Mouse (Mus musculus) inflammation-experienced regulatory T-cells, adult 6 months (primary cell): ENCODE data around the gene Dedd. TPM values are rescaled to one million over a fixed set of nuclear protein-coding genes. Genes with fewer than 3 reads are reported as not detected.
"Not testable (repeated sequence)": the region's sequence is repeated elsewhere in the genome, so short reads cannot be mapped to it uniquely, and the experiment has no call there.

Experiments used
- ATAC-seq: one replicate; pipeline ENCODE4 v1.8.0; 2017
- polyA plus RNA-seq, 3 experiments: library from polyadenylated mRNA; unstranded; fragments of 100-300 nt; shearing (Covaris generic); gene quantifications; one replicate each; pipeline ENCODE4 v1.2.1; 2017

The Dedd gene
- polyA plus RNA-seq, 3 experiments from 2014 or later = 35.5 to 41.7 (median 39.7) TPM

DNA sequence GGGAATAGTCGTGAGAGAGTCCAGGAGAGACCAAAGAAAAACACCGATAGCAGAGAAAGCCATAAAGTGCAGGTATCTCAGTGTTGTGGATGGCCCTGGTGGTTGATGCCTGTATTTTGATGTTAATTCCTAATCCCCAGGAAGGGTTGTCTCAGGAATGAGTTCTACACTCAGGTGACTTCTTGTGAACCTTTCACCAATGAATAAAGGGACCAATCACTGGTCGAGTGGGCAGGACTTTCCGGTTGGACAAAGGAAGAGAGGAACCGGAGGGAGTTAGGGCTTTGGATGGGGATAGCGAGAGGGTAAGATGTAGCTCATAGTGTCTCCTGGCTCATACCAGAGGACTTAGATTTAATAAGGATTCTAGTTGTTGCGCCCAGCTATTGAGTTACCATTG, 9.2 kb upstream of the Dedd start:
- no peak for ATAC-seq

DNA sequence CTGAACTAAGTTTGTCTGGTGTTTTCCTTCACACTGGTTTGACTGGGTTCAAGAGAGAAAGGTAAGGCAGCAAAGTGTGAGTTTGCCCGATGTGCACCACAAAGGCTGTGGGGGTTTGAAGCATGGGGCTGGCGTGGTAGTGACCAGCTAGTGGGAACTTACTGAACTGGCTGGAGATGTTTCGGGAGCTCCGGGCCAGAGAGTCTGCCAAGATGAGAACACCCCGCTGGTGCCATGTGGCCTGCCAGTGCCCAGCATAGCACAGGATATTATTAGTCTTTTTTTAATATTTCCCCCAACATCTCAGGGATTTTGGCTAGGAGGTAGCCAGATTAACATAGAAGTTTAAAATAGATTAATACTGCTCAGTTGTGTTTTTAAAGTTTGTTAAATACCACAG, 8.8 kb upstream of the Dedd start:
- ATAC-seq = no peak

DNA sequence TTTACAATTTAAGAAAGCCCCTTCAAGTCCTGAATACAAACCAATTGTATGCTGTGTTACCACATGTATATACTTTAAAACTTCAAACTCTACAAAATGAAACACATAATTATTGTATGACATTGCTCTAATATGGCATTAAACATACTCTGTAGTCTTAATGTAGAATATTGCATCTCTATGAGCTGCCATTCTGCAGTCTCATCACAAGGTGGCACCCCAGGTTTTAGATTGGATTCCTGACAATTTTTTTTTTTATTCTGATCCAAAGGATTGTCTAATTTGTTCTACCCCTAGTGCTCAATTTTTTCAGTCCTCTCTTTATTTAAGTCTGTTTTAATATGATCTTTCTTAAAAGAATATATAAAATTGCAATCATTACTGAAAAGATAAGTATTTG, 7.5 kb upstream of the Dedd start:
- peak; percentile 77 for ATAC-seq

DNA sequence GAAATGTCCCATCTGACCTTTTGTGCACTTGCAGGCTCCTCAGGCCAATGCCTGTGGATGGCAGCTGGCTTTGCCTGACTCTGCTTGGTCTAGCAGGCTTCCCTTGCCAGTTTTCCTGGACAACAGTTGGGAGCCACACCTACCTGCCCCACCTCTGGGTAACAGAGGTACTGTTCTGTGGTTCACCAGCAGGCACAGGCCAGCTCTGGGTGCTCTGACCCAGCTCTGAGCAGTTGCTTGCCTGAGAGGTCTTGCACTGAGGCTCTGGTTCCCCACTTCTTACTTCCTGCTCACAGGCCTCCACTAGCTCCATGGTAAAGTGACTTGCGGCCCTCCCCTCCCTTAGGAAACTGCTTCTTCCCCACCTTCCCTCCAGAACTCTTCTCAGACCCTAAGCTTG, 6.9 kb upstream of the Dedd start:
- no peak for ATAC-seq

DNA sequence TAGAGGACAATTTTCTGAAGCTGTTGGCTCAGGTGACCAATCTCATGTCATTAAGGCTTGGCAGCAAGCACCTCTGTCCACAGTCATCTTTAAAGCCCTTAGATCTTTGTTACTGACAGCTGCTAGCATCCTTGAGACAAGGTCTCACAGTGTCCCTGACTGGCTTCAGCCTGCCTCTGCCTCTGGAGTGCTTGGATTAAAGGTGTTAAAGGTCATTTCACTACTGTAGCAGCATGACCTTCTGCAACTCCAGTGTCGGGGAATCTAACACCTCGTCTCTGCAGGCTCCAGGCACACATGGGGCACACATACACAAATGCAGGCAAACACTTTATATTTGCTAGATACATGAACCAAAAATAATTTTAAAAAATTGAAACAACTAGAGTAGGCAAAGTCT, 3.4 kb upstream of the Dedd start:
- no peak for ATAC-seq

DNA sequence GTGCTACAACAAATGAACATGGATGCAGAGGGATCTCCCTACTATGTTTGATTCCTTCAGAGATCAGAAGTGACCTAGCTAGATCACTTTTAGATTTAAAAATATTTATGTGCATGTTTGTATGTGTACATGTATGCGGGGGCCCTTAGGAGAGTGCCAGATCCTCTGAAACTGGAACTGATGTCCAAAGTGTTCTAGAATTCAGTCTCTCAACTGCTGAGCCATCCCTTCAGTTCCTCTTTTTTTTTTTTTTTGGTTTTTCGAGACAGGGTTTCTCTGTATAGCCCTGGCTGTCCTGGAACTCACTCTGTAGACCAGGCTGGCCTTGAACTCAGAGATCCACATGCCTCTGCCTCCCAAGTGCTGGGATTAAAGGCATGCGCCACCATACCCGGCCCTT, 2.4 kb upstream of the Dedd start:
- ATAC-seq = not testable (repeated sequence)

DNA sequence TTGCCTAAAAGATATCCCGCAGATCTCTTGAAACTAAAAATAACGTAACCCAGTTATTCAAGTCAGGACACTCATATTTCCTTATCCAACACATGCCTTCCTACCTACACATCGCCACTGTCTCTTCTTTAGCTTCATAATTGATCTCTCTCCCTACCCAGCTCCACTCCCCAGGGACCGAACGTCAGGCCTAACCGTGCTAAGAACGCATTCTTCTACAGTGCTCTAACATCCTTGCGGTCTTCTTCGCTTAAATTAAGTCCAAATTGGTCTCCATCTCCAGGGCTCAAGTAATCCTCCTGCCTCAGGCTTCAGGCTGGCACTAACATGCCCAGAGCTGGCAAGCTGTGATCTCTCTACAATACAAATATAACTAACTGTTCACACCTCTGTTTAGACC, 701 bp upstream of the Dedd start:
- ATAC-seq = no peak

DNA sequence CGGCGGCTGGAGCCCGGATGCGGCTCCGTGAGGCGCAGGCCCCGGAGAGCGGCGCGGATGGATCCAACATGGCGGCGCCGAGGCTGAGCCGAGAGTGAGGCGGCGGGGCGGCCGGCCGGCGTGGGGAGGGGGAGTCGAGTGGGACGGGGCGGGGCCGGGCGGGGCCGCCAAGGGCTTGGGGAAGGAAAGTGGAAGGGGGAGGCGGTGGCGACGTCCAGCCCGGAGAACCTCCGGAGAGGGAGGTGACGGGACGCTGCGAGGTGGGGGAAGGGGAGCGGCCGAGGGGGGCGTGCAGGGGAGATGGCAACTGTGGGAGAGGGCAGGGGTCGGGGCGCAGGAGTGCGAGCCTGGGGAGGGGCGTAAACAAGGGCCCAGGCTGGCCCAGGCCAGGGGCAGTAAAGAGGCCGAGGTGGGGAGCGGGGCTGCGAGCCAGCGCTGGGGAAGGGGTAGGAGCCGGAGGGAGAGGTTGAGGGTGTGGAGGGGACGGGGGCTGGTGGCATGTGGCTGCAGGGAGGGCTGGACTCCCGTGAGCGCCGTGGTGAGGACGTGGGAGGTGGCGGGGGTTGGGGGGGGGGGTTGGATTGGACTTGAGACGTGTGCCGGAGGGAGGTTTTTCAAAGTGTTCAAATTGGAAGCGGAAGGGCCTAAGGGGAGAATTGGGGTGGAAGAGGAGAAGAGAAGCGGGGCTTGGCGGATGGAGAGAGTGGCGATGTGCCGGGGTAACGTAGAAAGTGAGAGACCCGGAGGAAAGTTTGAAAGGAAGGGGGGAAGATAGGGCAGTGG, 679 bp downstream of the Dedd start:
- no peak for ATAC-seq

DNA sequence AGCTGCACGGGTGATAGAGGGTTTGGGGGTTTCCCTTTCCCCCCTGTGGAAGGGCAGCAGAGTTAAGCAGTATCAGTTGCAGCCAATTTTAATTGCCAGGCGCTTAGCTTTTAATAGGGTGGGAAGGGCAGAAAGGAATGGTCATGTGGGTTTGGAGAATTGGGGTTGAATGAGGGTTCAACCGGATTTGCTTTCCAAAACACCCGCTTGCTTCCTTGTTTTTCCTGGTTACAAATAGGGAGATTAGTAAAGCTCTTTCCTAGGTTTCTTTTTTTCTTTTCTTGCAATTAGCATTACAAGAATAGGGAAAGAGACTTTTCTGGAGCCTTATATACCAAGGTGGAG, 1.2 kb downstream of the Dedd start:
- no peak for ATAC-seq

DNA sequence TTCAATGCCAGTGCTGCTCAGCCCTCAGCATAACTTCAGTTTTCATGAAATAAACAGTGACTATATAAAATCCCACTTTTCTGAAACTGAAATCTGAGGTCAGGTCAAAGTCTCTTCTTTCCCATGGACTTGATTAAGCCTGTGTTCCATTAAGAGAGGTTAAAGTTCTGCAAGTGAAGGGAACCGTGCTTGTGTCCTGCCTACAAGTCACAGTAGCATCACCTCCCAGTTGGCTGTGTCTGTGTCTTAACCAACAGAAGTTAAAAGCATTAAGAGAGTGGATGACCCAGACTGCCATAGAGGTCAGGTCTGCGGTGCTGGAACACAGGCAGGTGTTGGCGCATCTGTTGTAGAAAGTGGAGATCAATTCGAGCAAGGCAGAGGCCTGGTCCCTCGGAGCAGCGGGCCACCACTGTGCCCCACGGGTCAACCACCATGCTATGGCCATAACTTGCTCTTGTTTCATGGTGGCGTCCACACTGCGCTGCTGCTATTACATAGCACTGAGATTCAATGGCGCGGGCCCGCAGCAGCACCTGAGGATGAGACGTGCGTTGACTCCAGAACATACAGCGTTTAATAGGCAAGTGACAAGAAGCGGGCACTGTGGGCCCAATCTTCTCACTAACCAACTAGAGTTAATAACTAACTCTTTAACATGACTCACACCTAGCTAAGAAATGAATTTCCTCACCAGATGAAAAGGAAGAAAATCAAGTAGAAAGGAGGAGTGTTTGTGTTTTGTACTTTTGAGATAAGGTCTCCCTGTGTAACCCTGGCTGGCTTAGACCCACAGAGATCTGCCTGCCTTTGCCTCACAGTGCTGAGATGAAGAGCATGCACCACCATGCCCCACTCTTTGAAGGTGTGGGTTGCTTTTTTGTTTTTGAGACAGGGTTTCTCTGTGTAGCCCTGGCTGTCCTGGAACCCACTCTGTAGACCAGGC, 13.6 kb downstream of the Dedd start:
- no peak for ATAC-seq

DNA sequence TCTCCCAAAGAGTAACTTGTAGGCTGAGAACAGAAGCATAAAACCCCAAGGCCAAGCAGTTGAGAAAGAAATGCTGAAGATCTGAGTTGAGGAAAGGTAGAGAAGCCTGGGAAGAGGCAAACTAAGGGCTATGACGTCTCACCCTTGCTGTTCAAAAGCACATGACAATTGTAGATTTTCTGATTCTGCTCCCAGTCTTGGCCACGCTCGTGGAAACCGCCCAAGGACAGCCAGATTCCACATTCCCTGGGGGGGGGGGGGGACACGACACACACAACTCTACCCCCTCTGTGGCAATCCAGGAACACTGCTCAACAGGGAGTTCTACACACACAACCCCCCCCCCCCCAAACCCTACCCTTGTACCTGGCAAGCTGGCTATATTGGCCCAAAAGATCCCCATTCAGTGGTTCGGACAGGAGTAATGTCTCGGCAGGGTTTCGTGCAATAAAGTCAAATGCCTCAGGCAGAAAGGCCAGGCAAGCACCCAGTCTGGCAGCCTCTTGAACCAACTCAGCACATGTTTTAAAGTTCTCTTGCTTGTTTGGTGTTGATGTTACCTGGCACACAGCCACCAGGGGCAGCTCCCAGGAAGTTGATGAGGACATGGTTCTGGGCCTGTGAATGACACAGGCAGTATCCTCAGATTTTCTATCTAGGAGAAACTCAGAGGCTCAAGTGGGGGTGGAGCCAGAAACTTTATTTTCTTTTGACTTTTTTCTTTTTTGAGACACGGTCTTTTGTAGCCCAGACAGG, 15.2 kb downstream of the Dedd start:
- ATAC-seq = no peak

DNA sequence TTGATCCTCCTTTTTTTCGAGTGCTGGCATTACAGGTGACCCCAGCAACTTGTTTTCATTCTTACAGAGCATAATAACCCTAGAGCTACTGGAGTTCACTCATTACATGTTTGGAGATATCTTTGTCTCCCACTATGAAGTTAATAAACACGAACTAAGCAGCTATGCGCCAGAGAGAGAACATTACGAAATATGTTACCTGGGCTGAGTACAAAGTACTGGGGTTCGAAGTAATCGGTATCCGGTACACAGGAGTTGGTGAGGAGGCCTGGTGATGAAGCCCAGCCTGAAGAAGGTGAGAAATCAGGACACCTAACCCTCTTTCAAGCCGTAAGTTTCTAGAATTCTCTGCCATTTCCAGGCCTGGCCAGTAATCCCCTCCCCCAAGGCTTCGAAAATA, 15.8 kb downstream of the Dedd start:
- no peak for ATAC-seq

DNA sequence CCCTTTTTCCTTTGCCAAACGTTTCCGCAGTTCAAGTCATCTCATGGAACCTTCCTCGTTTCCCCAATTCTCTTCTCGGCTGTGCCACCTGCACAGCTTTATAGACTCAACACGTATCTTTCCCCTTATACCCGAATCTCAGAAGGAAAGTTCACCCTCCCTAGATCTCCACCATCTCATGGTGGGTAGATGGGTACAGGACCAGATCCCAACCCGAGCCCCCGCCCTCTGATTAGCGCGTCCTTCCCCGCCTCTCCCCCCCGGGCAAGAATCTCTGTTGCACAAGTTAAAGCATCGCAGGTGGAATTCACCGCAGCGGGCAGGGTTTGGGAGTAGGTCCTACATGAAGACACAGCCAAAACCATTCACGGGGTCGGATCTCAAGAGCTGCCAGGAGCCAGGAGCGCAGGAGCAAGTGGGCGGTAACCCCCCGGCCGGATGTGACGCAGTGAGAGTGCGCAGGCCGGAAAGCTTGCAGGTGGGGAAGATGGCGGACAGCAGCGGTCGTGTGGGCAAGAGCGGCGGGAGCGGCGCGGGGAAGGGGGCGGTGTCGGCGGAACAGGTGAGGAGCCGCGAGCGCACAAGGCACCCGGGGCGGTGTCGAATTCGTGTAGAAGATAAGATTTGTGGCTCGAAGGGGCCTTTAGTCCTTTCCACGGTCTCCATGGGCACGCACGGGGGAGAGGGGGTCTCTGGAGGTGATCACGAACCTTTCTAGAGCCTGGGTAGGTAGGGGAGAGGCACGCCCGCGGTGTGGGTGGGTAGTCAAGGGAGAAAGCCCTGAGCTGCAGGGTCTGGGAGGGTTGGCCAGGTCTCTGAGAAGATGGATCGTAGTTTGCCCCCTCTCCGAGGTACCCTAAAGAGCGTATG, 16.5 kb downstream of the Dedd start, which contains the start of the genes Nit1 and Pfdn2:
TSS of gene Nit1 (minus strand) at position 422 of the 870 bp plus-strand sequence.
TSS of gene Pfdn2 (plus strand) at position 446 of the 870 bp plus-strand sequence.
- peak; percentile 93 for ATAC-seq

DNA sequence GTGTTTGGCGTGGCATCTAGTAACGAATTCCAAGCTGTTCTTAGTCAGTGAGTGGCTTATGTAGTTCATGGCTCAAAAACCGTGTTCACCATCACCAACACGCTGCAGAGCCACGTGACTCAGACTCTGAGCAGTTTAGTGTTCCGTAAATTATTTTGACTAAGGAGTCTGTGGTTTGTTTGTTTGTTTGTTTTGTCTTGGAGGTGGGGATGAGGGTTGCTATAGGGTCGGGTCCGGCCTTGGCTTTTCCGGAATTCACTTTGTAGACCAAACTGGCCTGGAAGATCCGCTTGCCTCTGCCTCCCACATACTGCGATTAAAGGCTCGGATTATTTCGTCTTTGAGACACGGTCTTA, 17.1 kb downstream of the Dedd start:
- peak; percentile 30 for ATAC-seq

DNA sequence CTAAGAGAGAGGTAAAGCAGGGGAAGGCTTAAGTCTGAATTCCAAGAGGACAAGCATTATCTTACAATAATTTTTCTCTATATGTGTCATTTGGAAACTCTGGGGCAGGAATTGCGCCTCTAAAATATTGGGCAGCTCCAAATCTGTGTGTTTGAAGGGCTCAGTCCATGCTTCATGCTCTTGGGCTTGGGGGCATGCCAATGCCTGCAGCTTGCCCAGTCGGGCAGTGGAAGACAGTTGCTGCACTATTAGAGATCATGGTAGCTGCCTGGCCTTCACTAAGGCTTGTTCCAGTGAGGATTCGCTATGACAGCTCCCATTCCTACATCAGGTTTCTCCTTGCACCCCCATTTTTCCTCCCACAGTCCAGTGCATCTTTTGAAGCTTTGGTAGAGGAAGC, 19.7 kb downstream of the Dedd start:
- ATAC-seq = no peak

DNA sequence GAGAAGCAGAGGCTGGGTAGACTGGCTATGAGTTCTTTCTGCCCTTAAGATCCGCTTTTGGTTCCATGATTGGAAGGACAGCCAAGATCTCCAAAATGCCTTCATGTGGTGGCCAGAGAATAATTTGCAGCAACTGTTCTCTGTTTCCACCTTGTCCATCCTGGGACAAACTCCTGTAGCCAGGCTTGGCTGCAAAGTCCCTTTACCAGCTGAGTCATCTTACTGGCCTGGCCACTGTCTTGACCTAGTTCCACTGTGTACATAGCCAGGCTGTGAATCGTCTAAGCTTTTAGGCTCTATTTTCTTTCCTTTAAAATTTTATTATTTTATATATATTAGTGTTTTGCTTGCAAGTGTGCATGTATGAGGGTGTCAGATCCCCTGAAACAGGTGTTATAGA, 20.3 kb downstream of the Dedd start:
- no peak for ATAC-seq

DNA sequence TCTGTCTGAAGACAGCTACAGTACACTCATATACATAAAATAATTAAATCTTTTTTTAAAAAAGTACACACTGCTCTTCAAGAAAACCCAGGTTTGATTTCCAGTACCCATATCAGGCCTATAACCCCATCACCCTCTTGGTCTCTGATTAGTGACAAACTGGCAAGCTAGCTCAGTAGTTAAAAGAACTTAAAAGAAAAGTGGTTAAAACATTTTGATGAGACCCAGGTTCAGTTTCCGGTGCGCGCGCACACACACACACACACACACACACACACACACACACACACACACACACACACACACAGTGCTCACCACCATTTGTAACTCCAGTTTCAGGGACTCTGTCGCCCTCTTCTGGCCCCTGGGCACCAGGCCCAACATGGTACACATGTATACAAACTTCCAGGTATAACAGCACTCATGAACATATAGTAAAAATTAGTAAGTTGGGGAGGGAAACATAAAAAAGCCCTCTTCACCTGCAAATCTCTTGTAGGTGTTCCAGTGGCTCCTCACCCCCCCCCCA, 26.9 kb downstream of the Dedd start:
- peak; percentile 53 for ATAC-seq

DNA sequence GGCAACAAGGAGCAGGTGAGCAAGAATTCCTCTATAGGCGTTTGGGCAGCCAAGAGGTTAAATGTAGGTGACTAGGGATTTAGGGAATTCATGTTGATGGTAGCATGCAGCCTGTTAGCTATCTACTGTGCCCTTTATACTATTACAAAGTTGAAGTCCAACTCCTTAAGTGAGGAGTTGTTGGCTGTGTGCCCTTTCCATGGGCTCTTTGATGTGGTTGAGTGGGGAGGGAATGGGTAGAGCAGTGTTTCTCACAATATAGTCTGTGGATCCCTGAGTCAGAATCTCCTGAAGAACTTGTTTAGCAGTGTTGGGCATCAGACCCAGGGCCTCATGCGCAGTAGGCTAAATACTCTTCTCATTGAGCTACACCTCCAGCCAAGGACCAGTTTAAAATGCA, 27.9 kb downstream of the Dedd start:
- ATAC-seq = no peak

DNA sequence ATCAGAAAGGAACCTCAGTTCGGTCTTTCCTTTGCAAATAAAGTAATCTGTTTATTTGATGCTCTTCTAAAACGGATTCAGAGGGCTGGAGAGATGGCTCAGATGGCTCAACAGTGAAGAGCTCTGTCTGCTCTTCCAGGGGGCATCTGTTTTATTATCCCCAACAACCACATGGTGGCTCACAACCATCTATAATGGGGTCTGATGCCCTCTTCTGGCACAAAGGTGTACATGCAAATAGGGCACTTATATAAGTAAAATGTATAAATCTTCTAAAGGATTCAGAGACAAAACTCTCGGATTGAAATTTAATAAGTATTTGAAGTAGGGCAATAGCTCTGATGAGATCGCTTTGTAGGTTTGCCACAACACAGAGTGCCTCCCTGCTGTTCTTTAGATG, 29.5 kb downstream of the Dedd start:
- ATAC-seq = peak; percentile 37

DNA sequence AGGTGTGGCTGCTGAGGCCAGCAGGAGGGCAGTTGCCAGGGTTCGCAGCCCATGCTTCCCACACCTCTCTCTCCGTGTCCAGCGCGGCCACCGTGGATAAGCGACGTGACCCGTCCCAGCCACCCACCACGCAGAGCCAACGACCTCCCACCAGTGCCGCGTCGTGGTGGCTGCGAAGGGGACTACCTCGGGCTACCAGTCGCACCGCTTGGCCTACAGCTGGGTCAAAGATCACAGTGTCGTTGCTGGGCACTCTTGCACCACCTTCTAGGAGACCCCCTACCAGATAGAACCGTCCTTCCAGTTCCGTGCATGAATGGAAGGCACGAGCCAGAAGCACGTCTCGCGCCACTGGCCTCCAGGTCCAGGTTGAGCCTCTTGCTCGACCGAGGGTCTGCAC, 31.3 kb downstream of the Dedd start:
- ATAC-seq = no peak

DNA sequence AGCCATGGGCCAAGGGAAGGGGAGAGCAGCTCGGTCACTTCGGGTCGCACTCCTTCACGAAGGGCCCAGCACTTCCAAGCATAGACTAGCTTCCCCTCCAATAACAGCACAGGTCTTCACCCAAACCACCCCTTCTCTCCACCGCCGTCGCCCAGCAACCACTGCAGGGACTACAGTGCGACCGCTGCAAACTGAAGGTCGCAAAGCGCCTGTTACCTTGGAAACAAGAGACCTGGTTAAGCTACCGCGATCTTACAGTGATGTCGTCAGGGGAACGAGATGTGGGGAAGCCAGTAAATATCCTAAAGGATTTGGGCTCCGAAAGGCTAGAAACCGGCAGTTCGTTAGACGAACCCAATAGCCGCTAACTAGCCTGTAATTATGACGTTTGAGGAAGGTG, 31.7 kb downstream of the Dedd start, which contains the start of gene Klhdc9:
TSS of gene Klhdc9 (minus strand) at position 143 of the 400 bp plus-strand sequence.
- peak; percentile 88 for ATAC-seq
